Mouse (Mus musculus) embryo, embryonic 10.5 days (tissue): ENCODE results near the gene Lrrn4cl.
"Not testable (repeated sequence)": the region's sequence is repeated elsewhere in the genome, so short reads cannot be mapped to it uniquely, and the experiment has no call there.

Experiments
- DNase-seq: peaks from one replicate; pipeline ENCODE4 v3.0.0-alpha.2; 2015; ENCODE audit warnings: low spot score

Gene Lrrn4cl

DNA sequence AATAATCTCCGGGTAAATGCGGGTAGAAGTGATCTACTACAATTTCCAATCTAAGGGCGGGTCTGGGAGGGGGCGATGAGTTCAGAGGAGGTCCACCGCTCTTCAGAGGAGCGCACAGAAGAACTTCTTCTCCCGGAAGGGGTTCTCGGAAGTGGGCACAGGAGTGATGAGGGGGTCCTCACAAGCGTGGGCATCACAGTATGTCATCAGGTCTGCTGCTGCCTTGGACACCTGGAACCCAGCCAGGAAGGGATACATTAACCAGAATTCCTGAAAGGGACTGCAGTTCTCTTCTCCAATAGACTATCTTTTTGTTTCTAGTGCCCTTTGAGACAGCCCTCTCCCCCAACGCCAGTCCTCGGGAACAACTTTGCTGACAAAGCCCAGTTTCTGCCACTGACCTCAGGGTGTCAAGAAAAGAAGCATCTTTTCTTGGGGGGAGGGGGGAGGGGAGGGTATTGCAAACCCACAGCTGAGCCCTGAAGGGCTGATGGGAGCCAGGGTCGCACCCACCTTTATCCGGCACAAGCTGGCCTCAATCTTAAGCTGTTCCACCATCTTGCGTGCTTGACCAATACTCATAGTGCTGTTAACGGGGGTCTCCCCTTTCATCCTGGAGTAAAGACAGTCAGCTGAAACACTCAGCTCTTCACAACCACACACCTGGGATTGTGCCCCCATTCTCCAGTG, 12.4 kb upstream of the Lrrn4cl start:
- no peak for DNase-seq

- DNase-seq, result peak; percentile 67
These were observed 11.3 kb upstream of the Lrrn4cl start, which contains the start of gene Gng3 for GRCm38 (mm10) chr19:8839103-8839907. Gene Gng3 (minus strand): TSS chr19:8839194.

- DNase-seq, result peak; percentile 82
These were observed 10.4 kb upstream of the Lrrn4cl start for GRCm38 (mm10) chr19:8839908-8840791.

- DNase-seq, result no peak
These were observed 9.6 kb upstream of the Lrrn4cl start for GRCm38 (mm10) chr19:8841012-8841411.

DNA sequence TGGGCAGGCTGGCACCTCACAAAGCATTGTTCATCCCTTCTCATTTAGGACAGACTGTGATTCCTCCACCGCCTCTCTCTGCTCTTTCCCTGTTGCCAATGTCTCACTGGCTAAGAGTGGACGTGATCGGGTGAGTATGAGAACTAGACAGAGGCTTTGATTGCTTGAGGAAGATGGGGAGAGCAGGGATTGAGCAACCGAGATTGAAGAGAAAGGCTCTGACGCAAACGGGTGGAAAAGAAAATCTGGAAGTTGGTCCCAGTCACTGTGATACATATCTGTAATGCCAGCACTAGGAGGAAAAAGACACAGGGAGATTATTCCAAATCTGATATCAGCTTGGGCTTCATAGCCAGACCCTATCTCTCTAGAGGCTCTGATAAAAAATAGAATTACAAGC, 7.6 kb upstream of the Lrrn4cl start:
- no peak for DNase-seq

GRCm38 (mm10) chr19:8844371-8845129, 6.0 kb upstream of the Lrrn4cl start:
- peak; percentile 90 for DNase-seq

DNA sequence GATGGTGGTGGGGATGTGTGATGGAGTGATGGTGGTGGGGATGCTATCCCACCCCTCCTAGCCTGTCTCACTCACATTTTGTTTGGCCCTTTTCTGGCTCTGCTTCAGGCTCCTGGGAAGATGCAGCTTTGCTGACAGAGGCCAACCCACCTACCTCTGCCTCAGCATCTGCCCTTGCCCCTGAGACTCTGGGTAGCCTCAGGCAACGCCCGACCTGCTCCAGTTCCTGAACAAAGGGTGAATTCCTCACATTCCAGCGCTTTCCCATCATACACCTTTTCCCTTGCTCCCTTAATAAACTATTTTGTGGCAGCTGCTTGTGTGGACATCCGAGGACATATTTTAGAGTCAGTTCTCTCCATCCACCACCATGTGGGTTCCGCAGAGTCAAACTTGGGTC, 2.2 kb upstream of the Lrrn4cl start:
- no peak for DNase-seq

DNA sequence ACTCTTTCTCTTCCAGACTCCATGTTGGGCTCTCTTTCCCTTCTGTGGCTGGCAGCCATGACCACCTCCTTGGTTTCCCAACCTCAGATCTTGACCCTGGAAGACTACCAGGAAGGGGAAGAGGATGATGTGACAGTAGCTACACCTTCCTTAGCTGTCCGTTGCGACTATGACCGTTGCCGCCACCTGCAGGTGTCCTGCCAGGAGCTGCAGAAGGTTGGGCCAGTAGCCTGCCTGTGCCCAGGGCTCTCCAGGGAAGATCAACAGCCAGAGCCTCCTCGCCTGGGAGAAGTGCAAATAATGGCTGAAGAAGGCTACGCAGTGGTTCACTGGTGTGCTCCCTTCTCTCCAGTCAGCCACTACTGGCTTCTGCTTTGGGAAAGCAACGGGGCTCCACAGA, 1.1 kb downstream of the Lrrn4cl start:
- DNase-seq, result no peak

DNA sequence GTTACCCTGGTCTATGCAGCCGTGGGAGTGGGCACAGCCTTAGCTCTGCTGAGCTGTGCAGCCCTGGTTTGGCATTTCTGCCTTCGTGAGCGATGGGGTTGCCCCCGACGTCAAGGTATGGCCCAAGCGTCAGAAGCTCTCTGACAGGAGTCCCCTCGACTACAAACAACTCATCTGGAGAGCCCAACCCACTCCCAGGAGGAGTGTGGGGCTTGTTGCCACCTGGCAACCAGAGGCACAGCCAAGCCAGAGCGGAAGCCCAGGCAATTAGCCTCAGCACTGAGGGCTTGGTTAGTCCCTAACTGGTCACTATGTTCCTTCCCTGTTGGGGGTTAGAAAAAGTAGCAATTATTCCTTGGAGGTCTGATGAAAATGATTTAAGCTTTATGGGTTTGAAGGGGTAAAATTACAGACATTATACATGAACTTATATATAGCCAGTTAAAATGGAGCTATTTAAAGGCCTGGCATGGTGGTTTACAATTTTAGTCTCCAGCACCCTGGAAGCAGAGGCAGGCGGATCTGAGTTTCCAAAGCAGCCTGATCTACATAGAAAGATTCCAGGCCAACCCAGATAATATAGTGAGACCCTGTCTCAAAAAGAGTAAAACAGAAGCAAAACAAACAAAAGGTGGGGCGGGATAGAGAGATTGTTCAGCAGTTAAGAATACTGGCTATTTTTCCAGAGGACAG, 1.8 kb downstream of the Lrrn4cl start:
- no peak for DNase-seq

GRCm38 (mm10) chr19:8853117-8853516, 2.5 kb downstream of the Lrrn4cl start:
- no peak for DNase-seq

DNA sequence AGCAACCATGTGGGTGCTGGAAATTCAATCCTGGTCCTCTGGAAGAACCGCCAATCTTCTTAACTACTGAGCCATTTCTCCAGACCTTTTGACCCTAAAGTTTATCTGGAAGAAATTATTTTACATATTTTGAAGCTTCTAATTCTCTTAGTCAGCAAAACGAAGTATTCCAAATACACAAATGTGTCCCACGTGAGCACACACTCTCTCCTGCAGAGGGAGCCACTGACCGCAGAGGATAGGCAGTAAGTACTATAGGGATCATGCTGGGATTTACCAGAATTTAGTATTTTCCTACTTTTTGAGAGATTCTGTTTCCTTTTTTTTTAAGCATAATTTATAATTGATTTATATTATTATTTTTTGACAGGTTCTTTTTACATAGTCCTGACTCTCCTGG, 7.1 kb downstream of the Lrrn4cl start:
- DNase-seq, result peak; percentile 61

DNA sequence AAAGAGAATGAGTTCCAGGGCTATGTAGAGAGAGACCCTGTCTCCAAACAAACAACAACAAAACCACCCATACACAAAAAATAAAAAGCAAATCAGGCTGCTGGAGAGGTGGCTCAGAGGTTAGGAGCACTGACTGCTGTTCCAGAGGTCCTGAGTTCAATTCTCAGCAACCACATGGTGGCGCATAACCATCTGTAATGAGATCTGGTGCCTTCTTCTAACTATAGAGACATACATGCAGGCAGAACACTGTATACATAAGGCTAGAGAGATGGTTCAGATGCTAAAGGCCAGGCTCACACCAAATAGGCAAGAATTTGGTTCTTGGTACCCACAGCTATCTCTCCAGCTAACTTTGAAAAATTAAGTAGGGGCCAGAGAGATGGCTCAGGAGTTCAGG, 8.4 kb downstream of the Lrrn4cl start:
- peak; percentile 53 for DNase-seq

DNA sequence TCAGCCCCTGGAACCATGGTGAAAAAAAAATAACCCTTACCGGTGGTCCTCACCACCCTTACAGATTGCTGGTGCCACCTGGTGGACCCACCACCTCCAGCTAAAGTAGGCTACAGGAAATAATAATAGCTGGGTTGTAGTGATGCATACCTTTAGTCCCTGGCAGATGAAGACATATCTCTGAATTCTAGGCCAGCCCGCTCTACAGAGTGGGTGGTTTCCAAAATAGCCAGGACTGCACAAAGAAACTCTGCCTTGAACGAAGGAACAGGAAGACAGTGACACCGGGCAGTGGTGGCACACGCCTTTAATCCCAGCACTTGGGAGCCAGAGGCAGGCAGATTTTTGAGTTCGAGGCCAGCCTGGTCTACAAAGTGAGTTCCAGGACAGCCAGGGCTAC, 13.7 kb downstream of the Lrrn4cl start:
- no peak for DNase-seq

DNA sequence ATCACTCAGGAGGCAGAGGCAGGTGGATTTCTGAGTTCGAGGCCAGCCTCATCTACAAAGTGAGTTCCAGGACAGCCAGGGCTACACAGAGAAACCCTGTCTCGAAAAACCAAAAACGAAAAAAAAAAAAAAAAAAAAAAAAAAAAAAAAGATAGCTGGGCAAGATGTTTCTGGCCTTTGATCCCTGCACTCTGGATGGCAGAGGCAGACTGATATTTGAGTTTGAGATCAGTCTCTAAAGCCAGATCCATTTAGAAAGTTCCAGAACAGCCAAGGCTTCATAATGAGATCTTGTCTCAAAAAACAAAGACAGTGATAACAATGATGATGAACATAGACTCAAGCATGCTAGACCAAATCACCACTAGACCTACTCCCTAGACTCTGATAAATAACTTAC, 19.8 kb downstream of the Lrrn4cl start:
- DNase-seq, result not testable (repeated sequence)

- no peak for DNase-seq
These were observed 20.3 kb downstream of the Lrrn4cl start for GRCm38 (mm10) chr19:8870838-8871237.

DNA sequence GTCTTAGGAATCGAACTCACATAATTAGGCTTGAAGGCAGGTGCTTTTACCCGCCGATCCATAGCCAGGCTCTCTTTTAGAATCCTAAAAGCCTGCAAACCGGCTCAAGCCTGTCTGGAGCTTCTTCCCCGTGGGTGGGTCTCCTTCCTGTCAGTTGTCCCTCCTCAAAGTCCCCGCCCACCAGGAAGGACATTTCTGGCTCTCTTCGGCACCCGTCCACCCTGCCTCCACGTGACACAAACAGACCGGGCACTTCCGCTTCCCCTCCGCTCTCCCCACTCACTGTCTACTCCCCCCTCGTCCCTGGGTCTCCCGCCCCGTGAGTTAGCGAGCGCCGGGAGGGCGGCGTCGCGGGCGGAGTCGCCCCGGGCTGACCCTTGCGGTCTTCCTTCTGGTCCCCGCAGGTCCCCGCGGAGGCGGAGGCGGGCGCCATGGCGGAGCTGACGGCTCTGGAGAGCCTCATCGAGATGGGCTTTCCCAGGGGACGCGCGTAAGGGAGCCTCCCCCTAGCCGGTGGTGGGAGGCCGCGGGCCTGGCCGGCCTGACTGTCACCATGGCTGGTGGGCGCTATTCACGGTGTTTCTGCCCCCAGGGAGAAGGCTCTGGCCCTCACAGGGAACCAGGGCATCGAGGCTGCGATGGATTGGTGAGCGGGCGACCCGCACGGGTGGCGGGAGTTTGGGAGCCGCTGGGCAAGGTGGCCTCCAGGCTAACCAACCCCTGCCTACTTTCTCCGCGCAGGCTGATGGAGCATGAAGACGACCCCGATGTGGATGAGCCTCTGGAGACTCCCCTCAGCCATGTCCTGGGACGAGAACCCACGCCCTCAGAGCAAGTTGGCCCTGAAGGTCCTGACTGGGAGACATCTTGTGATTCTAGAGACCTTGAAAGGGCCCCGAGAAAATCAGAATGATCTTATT, 21.0 kb downstream of the Lrrn4cl start, which contains the start of gene Ubxn1:
Gene Ubxn1 (plus strand): TSS at position 230 of the 920 bp plus-strand sequence.
- peak; percentile 99 for DNase-seq

GRCm38 (mm10) chr19:8872266-8872840, 21.8 kb downstream of the Lrrn4cl start:
- DNase-seq, result no peak

DNA sequence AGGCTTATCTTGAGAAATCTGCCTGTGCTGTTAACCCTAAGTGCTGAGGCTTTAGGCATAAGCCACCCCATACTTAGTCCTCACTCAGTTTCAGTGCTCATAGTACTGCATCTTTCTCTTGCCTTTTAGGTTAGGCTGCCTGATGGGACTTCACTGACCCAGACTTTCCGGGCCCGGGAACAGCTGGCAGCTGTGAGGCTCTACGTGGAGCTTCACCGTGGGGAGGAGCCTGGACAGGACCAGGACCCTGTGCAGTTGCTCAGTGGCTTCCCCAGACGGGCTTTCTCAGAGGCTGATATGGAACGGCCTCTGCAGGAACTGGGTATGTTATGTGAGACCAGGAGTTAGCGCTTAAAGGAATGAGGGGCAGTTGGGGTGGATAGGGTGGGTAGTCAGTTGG, 24.5 kb downstream of the Lrrn4cl start:
- DNase-seq, result no peak

DNA sequence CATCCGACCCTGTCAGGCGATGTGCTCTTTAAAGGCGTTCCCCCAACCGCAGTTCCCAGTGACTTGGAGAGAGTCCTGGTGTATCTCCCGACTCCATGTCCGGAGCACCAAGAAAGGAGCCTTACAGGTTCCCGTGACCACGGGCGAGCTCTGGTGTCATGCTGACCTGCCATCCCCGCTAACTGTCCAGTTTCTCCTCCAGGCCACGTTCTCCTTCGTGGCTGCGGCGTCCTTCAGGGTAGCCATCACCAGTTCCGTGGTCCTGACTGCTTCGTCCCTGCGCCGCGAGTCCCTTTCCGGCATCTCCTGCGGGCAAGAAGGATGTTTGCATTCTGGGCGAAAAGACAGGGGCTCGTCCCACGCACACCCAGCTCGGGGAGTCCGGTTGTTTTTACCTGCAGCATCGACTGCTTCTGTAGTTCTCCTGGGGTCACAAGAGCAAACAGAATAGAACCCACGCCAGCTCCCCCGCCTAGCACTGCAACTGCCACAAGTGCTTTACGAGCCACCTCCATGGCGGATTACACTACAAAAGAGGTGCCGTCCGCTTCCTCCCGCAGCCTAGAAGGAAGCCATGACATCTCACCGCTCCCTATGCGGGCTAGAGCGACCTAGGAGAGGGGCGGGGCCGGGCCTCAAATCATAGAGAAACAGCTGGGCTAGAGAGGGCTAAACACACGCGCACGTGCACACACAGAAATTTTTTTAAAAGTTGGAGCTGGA, 29.9 kb downstream of the Lrrn4cl start, which contains the start of gene Uqcc3:
Gene Uqcc3 (minus strand): TSS at position 613 of the 723 bp plus-strand sequence.
- DNase-seq, result peak; percentile 96
